Mouse (Mus musculus) hindlimb bud, embryonic 11.5 days (tissue): ENCODE results near the gene Pnpla7.

Experiments used
- DNase-seq: peaks from one replicate; pipeline ENCODE4 v3.0.0-alpha.2; 2012; ENCODE audit warnings: low read depth, low spot score; ENCODE audit errors: extremely low spot score

Pnpla7 gene

DNA sequence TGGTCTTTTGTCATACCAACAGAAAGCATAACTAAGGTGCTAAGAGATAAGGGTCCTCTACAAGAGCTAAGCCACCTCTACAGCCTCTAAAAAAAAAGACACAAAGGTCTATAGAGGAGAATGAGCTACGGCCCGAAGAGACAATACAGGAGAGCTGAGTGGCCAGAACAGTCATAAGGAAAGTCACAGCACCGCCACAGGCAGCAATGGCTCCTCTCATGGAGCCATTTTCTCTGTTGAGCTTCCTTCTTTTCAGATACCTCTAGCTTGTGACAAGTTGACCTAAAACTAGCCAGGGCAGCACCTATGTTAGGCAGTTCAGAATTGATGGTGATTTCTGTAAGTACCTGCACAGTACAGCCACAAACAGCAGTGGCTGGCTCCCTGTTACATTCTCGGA is 90.7 kb downstream of the Pnpla7 start:
- DNase-seq, result no peak

DNA sequence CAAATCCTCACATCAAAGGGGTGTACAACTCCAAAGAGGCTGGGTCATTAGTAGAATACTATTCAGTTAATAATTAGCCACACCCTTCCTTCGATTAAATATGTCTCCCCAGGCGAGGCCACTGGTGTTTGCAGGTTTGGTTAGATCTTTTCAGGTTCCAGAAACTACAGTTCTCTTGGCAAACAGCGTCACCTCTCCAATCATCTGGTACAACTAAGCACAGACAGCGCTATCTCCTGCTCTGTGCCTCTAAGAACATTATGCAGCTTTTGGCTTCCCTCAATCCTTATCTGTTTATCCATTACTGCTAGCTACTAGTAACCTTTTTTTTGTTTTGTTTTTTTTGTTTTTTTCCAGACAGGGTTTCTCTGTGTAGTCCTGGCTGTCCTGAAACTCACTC is 93.7 kb downstream of the Pnpla7 start:
- no peak for DNase-seq

DNA sequence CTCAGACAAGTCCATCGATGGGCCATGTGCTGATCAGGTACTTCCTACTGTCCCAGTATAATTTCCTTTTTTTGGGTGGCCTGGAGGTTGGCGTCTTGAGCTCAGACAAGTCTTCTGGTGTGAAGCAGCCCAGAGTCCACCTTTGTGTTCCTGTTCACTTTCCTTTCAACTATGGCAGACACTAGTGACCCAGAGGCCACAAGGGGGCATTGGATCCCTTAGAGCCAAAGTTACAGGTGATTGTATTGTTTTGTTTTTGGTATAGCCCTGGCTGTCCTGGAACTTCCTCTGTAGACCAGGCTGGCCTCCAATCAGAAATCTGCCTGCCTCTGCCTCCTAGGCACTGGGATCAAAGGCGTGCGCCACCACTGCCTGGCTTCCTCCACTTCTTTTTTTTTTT is 96.6 kb downstream of the Pnpla7 start:
- DNase-seq, result no peak

DNA sequence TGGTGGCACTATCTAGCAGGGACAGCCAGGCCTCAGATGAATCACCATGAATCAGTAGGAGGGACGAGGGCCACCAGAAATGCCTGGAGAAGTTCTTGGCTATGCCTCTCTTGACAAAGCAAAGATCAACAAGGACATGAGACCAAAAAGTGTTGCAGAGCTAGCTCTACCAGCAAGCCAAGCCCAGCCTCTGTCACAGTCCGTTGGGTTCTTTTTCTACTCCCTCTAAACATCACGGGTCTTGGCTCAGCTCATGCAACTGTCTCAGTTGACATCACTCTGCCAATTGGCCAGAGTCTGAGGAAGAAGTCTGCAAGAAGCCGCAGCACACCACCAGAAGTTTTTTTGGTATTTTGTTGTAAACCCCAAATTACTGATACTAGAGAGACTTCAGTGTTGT is 99.7 kb downstream of the Pnpla7 start:
- no peak for DNase-seq

DNA sequence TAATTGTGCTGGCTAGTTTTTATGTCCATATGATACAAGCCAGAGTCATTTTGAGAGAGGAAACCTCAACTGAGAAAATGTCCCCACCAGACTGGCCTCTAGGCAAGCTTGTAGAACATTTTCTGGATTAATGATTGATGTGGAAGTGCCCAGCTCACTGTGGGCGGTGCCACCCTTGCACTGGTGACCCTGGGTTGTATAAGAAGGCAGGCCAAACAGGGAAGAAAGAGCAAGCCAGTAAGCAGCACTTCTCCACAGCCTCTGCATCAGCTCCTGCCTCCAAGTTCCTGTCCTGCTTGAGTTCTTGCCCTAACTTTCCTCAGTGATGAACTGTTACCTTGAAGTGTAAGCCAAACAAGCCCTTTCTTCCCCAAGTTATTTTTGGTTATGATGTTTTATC is 103.1 kb downstream of the Pnpla7 start:
- DNase-seq, result no peak

DNA sequence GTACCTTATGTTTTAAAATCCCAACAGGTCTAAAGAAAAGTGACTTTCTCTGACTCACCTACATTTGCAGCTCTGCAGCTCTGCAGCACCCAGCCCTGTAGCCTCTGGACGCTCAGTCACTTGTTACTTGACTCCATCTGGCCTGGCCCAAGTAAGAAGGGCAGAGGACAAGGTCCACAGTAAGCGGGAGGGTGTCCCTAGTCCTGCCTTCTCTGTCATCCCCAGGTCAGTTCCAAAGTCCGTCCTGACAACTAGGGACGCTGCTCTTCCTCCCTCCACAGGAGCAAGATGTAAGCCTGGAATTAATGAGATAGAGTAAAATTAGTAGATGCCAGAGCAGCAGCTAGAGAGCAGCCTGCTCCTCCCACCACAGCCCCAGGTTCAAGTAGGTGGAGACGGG is 104.2 kb downstream of the Pnpla7 start, which contains the start of gene Entpd8:
TSS of gene Entpd8 (plus strand) at position 229 of the 400 bp plus-strand sequence.
- DNase-seq, result no peak

DNA sequence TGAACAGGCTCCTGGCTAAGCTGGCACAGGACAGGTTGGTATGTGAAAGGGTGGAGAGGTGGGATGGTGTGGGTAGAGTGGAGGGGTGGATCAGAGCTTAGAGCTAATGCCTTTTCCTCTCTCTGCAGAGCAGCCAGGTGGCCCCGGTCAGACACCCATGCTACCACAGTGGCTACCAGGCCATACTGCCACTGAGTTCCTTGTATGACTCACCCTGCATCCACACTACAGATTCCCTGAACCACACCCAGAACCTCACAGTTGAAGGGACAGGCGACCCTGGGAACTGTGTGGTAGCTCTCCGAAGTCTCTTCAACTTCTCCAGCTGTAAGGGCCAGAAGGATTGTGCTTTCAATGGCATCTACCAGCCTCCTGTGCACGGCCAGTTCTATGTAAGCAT is 107.9 kb downstream of the Pnpla7 start:
- no peak for DNase-seq

DNA sequence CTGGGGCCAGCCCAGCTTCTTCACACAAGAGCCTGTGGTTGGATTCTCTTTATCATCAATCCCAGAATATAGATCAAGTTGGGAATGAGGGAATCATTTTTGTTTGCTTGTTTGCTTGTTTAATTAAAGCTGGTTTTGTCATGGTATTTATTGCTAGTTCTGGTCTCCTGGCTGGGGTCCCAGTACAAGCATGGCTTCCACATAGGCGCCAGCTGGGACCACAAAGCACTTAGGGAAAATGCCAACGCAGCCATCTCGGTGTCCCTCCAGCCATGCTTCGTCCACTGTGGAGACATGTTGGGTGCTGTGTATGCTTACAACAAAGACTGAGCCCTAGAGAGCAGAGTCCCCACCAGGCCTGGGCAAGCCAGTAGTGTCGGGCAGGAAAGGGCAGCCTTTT is 109.7 kb downstream of the Pnpla7 start:
- no peak for DNase-seq

DNA sequence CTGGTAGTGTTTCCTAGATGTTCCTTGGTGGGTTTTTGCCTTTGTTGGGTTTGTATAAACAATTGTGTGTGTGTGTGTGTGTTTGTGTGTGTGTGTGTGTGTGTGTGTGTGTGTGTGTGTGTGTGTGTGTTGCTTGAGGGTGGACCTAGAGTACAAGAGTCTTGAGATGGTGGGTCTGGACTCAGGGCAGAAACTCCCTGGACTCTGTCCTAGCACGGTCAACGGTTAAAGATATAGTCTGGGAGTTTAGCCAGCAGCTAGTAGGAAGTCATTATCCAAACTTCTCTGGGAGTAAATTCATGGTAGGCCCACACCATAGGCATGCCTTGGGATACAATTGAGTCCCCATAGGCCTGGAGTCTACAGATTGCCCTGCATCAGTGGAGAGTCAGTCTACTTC is 112.0 kb downstream of the Pnpla7 start:
- no peak for DNase-seq

DNA sequence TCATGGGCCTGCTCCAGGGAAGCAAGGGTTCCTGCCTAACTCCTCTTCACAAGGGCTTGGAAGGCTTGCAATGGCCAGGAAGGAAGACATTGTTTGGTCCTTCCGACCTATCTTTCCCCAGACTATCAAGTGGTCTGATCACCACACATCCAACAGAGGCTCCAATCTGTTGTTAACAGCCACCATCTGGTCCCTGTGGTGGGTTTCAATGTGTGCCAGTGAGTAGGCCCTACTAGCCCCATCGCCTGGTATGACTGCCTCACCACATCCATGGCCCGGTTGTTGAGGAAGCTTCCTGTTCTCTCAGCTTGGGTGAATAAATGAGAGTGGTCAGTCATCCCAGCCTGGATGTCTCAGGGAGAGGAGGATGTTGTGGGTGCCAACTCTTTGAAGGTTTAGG is 112.8 kb downstream of the Pnpla7 start:
- DNase-seq, result no peak

DNA sequence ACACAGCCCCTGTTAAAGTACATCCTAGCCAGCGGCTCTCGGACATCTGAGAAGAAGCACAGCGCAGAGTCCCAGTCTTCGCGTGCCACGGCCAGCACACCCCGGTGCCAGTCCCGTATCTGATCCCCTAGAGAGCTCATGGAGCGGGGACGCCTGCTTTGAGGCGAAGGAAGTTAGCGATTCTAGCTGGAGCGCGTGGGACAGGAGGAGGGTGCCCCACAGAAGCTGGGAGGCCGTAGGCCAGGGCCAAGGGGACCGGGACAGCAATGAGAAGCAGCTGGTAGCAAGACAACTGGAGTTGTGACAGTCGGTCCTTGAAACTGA is 118.9 kb downstream of the Pnpla7 start:
- no peak for DNase-seq

DNA sequence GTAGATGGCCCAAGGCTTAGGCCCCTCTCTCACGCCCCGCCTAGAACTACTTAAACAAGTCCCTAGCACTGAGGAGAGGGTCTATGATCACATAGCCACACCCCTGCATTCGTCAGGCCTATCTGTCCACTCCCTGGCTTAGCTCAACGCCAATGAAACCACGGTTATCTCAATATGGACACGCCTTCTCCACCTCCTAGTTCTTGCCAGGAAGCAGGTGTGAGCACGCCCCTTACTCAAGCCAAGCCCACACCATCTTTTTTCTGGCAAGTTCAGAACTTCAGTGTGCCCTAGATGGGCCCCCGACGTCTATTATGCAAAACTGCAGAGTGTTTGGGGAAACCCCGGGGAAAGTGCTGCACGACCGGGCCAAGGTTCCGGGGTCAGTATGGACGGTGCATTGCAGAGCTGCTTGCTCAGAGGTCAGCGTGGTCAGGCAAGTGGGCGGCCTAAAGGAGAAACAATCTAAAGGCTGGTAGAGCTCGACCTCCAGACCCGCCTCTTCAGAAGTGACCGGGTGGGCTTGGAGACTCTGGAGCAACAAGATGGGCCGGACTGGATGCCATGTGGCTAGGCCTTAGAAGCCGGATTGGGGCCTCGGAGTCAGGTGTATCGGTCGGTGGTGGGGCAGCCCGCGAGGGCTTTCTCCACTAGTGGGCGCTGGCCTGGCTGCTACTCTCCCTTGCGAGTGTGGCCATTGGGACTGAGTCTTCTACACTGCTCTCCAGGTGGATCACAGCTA is 119.4 kb downstream of the Pnpla7 start, which contains the start of gene Noxa1:
TSS of gene Noxa1 (minus strand) at position 41 of the 742 bp plus-strand sequence.
- no peak for DNase-seq

DNA sequence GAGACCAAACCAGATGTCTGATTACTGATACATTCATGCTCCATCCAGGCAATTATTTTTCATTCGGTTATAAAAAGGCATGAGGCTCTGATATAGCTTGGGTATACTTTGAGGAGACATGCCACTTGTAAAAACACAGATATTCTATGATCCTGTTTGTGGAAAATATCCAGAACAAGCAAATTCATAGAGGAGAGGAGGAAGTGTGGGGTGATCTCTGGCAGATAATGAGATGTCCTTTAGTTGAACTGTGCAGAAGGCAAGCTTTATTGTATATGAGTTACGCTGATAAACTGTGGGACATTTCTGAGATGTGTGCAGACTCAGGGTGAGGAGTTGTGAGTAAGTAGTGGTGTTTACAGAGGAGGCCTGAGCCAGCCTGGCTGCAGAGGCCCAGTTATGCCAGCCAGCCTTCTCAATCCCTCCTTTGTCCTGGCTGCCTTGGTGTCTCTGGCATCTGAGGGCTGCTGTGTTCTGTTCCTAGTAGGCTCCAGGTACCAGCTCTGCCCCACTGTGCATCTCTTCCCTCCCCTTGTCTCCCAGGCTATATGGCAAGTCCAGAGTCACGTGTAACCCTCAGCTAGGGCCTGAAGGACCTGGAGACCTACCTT is 122.3 kb downstream of the Pnpla7 start:
- no peak for DNase-seq

DNA sequence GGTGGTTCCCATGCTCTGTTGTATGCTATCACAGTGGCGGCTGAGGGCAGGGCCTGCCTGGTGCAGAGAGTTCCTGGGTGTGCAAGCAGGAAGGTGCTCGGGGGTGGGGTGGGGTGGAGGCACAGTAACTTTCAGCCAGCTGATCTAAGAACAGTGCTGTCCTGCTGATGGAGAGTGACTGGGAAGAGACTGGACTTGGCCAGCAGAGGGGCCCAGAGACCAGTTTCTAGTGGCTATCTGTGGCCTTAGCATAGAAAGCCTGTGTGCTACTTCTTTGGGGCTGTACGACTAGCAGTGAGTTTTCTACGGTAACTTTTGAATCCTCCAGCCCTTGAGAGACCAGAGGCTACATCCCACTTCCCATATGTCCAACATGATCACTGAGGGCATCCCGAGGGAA is 123.1 kb downstream of the Pnpla7 start:
- DNase-seq, result no peak

DNA sequence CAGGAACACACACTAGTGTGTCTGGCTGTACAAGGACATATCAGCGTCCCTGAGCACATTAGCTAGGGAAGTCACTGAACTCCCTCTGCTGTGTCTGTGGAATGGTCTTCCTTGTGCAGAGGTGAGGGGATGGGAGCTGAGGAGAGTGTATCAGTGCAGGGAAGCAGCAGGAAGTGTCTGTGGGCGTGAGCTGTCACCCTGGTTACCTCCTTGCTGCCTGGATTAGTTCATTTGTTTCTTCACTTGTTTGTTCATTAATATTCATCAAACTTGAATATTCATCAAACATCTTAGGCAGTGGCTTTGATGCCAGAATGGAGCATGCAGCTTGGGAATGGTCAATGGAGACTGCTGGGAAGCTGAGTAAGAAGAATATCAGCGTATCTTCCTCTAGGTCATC is 123.9 kb downstream of the Pnpla7 start:
- no peak for DNase-seq
